Mouse (Mus musculus): ENCODE measurements around the gene Naip1. TPM values are rescaled to one million over a fixed set of nuclear protein-coding genes. Genes with fewer than 3 reads are reported as not detected.
A peak's percentile ranks its signal among the peaks of the same experiment; 100 is the strongest.

The Naip1 gene
- polyA plus RNA-seq, 1 experiment = 0.06 TPM

DNA sequence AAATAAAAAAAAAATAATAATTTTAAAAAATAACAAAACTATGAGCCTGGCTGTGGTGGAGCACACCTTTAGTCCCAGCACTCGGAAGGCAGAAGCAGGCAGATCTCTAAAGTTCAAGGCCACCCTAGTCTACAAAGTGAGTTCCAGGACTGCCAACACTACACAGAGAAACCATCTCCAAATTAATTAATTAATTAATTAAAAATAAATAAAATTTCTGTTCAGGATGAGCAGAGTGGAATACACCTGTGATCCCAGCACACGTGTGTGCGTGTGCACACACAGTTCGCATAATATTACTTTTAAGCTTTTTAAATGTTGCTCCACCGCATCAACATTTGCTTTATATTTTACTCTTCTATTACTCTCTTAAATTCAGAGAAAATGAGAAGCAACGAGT is 39.0 kb upstream of the Naip1 start:
- H3K4me3 ChIP-seq (ENCODE audit: insufficient read depth, poor library complexity, severe bottlenecking) = peak overlapping the region; percentile 85
- H3K79me3 ChIP-seq (ENCODE audit: low read depth) = peaks cover 18% of the 10 kb centered on the region
- no peaks in the 10 kb centered on the region for H3K27me3 ChIP-seq (ENCODE audit: control insufficient read depth, insufficient read depth, insufficient read length)
- H3K79me2 ChIP-seq (ENCODE audit: control insufficient read depth, insufficient read depth) = peaks cover 21% of the 10 kb centered on the region
- H3ac ChIP-seq (ENCODE audit: control insufficient read depth, insufficient read length, low read depth) = peak overlapping the region; percentile 100
- TF ChIP-seq CEBPB (IDR thresholded peaks at IDR 0.05; ENCODE audit: low read depth) (no peak), MYOG (IDR thresholded peaks at IDR 0.05; ENCODE audit: control insufficient read depth, extremely low read depth, insufficient read length) (no peak), USF1 (IDR thresholded peaks at IDR 0.05; ENCODE audit: low read depth) (no peak)
- peaks cover 33% of the 10 kb centered on the region for H3K36me3 ChIP-seq (ENCODE audit: control insufficient read depth, insufficient read depth)

DNA sequence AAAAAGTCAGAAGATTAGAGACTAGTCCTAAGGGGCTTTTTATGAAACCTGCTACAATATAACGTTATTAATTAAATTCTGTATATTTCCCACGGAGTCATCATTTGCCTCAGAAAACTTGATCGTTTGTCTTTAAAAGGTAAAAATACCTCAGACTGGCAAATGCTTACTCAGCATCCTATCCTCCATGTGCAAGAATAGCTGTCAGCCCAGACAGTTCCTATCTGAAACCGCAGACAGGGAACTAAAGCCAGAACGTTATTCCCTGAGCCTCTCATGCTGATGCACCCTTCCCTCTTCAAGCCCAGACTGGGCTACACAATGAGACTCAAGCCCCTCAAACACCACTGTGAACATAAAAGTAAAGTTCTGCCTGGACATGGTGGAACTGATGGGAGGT is 37.8 kb upstream of the Naip1 start:
- no peak overlapping the region for H3K4me3 ChIP-seq (ENCODE audit: insufficient read depth, poor library complexity, severe bottlenecking)
- H3K27me3 ChIP-seq (ENCODE audit: control insufficient read depth, insufficient read depth, insufficient read length) = no peaks in the 10 kb centered on the region
- H3ac ChIP-seq (ENCODE audit: control insufficient read depth, insufficient read length, low read depth) = no peak overlapping the region
- TF ChIP-seq CEBPB (IDR thresholded peaks at IDR 0.05; ENCODE audit: low read depth) (no peak), USF1 (IDR thresholded peaks at IDR 0.05; ENCODE audit: low read depth) (no peak), CTCF (IDR thresholded peaks at IDR 0.05; ENCODE audit: control insufficient read depth, insufficient read depth, insufficient read length) (no peak), FOSL1 (IDR thresholded peaks at IDR 0.05; ENCODE audit: insufficient read depth, low read length, poor library complexity, severe bottlenecking) (no peak), MAX (IDR thresholded peaks at IDR 0.05) (no peak)
- peaks cover 18% of the 10 kb centered on the region for H3K79me3 ChIP-seq (ENCODE audit: low read depth)
- H3K36me3 ChIP-seq (ENCODE audit: control insufficient read depth, insufficient read depth) = peaks cover 45% of the 10 kb centered on the region
- H3K79me2 ChIP-seq (ENCODE audit: control insufficient read depth, insufficient read depth) = peaks cover 21% of the 10 kb centered on the region

DNA sequence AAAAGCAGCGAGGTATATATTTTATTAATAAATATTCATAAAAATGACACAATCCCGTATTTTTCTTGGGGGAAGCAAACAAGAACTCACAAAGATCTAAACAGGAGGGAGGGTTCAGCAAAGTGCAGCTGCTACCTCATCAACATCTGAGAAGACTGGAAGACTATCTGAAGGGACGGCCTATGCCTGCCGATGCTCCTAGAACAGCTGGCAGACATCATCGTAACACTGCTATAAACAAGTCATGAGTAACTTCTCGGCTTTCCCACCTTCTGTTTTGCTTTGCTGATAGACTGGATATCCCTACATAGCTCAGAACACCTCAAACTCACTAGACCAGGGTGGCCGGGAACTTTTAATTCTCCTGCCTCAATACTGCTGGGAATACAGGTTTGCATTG is 30.9 kb upstream of the Naip1 start:
- Histone ChIP-seq H3K4me3 (ENCODE audit: insufficient read depth, poor library complexity, severe bottlenecking) (no peak overlapping the region), H3K79me3 (ENCODE audit: low read depth) (peaks cover 1% of the 10 kb centered on the region), H3K27me3 (ENCODE audit: control insufficient read depth, insufficient read depth, insufficient read length) (no peaks in the 10 kb centered on the region), H3ac (ENCODE audit: control insufficient read depth, insufficient read length, low read depth) (no peak overlapping the region), H3K36me3 (ENCODE audit: control insufficient read depth, insufficient read depth) (peaks cover 81% of the 10 kb centered on the region), H3K79me2 (ENCODE audit: control insufficient read depth, insufficient read depth) (no peaks in the 10 kb centered on the region)
- TF ChIP-seq MYOG (IDR thresholded peaks at IDR 0.05; ENCODE audit: control insufficient read depth, extremely low read depth, insufficient read length) (no peak), CTCF (IDR thresholded peaks at IDR 0.05; ENCODE audit: control insufficient read depth, insufficient read depth, insufficient read length) (no peak), FOSL1 (IDR thresholded peaks at IDR 0.05; ENCODE audit: insufficient read depth, low read length, poor library complexity, severe bottlenecking) (no peak), CEBPB (IDR thresholded peaks at IDR 0.05; ENCODE audit: low read depth) (no peak), MAX (IDR thresholded peaks at IDR 0.05) (no peak), USF1 (IDR thresholded peaks at IDR 0.05; ENCODE audit: low read depth) (no peak), MYOD1 (IDR thresholded peaks at IDR 0.05; ENCODE audit: control insufficient read depth, insufficient read length, low read depth) (no peak)

DNA sequence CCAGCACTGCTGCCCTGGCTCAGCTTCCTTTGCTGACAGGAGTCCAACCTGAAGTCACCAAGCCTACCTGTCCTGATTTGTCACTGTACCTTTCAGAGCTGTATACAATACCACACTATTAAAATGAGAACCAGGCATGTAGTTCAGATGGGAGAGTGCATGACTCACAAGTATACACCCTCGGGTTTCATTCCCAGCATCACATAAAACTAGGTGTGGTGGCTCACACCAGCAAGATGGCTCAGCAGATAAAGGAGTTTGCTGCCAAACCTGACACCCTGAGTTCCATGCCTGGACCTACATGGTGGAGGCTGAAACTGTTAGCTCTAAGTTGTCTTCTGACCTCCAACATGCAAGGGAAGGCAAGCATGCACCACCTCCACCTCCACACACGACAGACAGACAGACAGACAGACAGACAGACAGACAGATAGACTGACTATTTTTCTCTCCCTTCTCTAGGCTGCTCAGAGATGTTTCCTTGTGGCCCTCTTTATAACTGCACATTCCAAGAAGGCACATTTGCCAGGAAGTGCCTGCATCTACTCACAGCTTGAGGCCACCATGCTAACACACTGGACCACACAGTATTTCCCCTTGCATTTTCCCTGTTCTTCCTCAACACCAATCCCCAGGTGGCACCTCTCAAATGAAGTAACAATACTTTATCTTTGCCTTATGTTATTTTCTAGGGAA is 11.0 kb upstream of the Naip1 start:
- TF ChIP-seq CEBPB (IDR thresholded peaks at IDR 0.05; ENCODE audit: low read depth) (no peak), CTCF (IDR thresholded peaks at IDR 0.05; ENCODE audit: control insufficient read depth, insufficient read depth, insufficient read length) (no peak), MYOD1 (IDR thresholded peaks at IDR 0.05; ENCODE audit: control insufficient read depth, insufficient read length, low read depth) (no peak)
- Histone ChIP-seq H3K27me3 (ENCODE audit: control insufficient read depth, insufficient read depth, insufficient read length) (no peaks in the 10 kb centered on the region), H3K4me3 (ENCODE audit: insufficient read depth, poor library complexity, severe bottlenecking) (no peak overlapping the region), H3ac (ENCODE audit: control insufficient read depth, insufficient read length, low read depth) (no peak overlapping the region), H3K36me3 (ENCODE audit: control insufficient read depth, insufficient read depth) (peaks cover 44% of the 10 kb centered on the region), H3K79me2 (ENCODE audit: control insufficient read depth, insufficient read depth) (no peaks in the 10 kb centered on the region), H3K79me3 (ENCODE audit: low read depth) (no peaks in the 10 kb centered on the region)

DNA sequence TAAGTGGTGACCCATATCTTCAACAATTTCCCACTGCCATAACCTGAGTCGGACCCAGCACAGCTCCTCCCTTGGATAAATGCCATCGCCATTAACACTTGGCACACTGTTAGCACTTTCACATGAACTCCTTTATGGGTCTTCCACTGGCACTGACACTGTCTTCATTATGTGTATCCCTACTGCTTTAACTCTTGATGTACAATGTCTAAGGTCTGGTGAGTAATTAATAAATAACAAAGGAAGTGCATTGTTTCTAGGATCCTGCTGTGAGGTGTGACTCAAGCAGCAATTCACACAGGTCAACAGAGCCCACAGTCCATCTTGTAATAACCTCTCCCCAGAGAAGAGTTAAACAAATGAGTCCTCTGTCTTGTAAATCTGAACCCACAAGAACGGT is 8.7 kb upstream of the Naip1 start:
- no peaks in the 10 kb centered on the region for H3K27me3 ChIP-seq (ENCODE audit: control insufficient read depth, insufficient read depth, insufficient read length)
- H3K79me2 ChIP-seq (ENCODE audit: control insufficient read depth, insufficient read depth) = no peaks in the 10 kb centered on the region
- no peak overlapping the region for H3K4me3 ChIP-seq (ENCODE audit: insufficient read depth, poor library complexity, severe bottlenecking)
- no peak overlapping the region for H3ac ChIP-seq (ENCODE audit: control insufficient read depth, insufficient read length, low read depth)
- no peaks in the 10 kb centered on the region for H3K79me3 ChIP-seq (ENCODE audit: low read depth)
- H3K36me3 ChIP-seq (ENCODE audit: control insufficient read depth, insufficient read depth) = peaks cover 21% of the 10 kb centered on the region
- no peak for TF ChIP-seq MYOD1 (IDR thresholded peaks at IDR 0.05; ENCODE audit: control insufficient read depth, insufficient read length, low read depth)
- TF ChIP-seq CEBPB (IDR thresholded peaks at IDR 0.05; ENCODE audit: low read depth) = no peak
- no peak for TF ChIP-seq CTCF (IDR thresholded peaks at IDR 0.05; ENCODE audit: control insufficient read depth, insufficient read depth, insufficient read length)
- TF ChIP-seq USF1 (IDR thresholded peaks at IDR 0.05; ENCODE audit: low read depth) = no peak
- no peak for TF ChIP-seq FOSL1 (IDR thresholded peaks at IDR 0.05; ENCODE audit: insufficient read depth, low read length, poor library complexity, severe bottlenecking)
- no peak for TF ChIP-seq MAX (IDR thresholded peaks at IDR 0.05)
- no peak for TF ChIP-seq MYOG (IDR thresholded peaks at IDR 0.05; ENCODE audit: control insufficient read depth, extremely low read depth, insufficient read length)

DNA sequence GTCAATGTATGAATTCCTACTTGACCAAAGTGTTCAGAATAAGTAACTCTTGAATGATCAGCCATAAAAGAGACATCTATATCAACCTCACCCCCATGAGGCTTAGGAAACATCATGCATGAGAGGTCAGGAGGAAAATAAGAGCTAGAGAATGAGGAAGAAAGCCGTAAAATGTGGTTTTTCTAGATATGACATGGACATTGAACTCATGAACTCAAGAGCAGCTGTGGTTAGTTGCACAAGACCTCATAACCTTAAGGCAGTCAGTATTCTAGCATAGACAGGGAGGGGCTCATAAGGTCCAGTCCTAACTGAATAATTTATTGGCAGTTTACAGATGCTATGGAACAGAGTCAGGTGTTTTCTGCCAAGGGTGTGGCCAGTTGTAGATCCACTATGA is 3.2 kb downstream of the Naip1 start:
- H3ac ChIP-seq (ENCODE audit: control insufficient read depth, insufficient read length, low read depth) = no peak overlapping the region
- H3K36me3 ChIP-seq (ENCODE audit: control insufficient read depth, insufficient read depth) = no peaks in the 10 kb centered on the region
- no peaks in the 10 kb centered on the region for H3K79me2 ChIP-seq (ENCODE audit: control insufficient read depth, insufficient read depth)
- no peaks in the 10 kb centered on the region for H3K27me3 ChIP-seq (ENCODE audit: control insufficient read depth, insufficient read depth, insufficient read length)
- no peak overlapping the region for H3K4me3 ChIP-seq (ENCODE audit: insufficient read depth, poor library complexity, severe bottlenecking)
- no peaks in the 10 kb centered on the region for H3K79me3 ChIP-seq (ENCODE audit: low read depth)
- TF ChIP-seq CEBPB (IDR thresholded peaks at IDR 0.05; ENCODE audit: low read depth) (peak; percentile 72), MAX (IDR thresholded peaks at IDR 0.05) (no peak)

All from C2C12 (cell line).